Mouse (Mus musculus) midbrain, embryonic 10.5 days (tissue): ENCODE data around the gene Yipf2. TPM values are rescaled to one million over a fixed set of nuclear protein-coding genes. Genes with fewer than 3 reads are reported as not detected.

ENCODE experiments used
- DNase-seq: peaks from one replicate; pipeline ENCODE4 v3.0.0-alpha.2; 2017; ENCODE audit warnings: low spot score
- H3K27ac ChIP-seq: fragments of 300-500 bp; sonication (generic); replicated peaks from 2 replicates; pipeline ENCODE4 v1.5.1; 2016; ENCODE audit warnings: mild to moderate bottlenecking
- H3K27me3 ChIP-seq: fragments of 300-500 bp; sonication (generic); 2 replicates; pipeline ENCODE4 v1.6.1; 2016; ENCODE audit warnings: low read depth, mild to moderate bottlenecking; ENCODE audit not compliant: poor library complexity, severe bottlenecking
- H3K36me3 ChIP-seq: fragments of 300-500 bp; sonication (generic); 2 replicates; pipeline ENCODE4 v1.6.1; 2016; ENCODE audit warnings: mild to moderate bottlenecking, moderate library complexity
- H3K4me1 ChIP-seq: fragments of 300-500 bp; sonication (generic); 2 replicates; pipeline ENCODE4 v1.6.1; 2016
- H3K4me3 ChIP-seq: fragments of 300-500 bp; sonication (generic); 2 replicates; pipeline ENCODE4 v1.5.1; 2016; ENCODE audit warnings: mild to moderate bottlenecking, moderate library complexity
- H3K9me3 ChIP-seq: fragments of 300-500 bp; sonication (generic); replicated peaks from 2 replicates; pipeline ENCODE4 v1.6.1; 2016; ENCODE audit warnings: mild to moderate bottlenecking
- WGBS: fragments of 180-500 bp; shearing (Covaris S2); methylation state at CpG from one replicate; pipeline ENCODE4 v1.1.7; 2016; 5-methylcytosine and 5-hydroxymethylcytosine counted together
- polyA plus RNA-seq: library from polyadenylated mRNA; unstranded; fragments of >200 nt; fragmentation: Nextera tagmentation; extraction: Ambion mirVana; gene quantifications from 2 replicates; pipeline ENCODE4 v1.2.1, GENCODE M21; 2016

The Yipf2 gene
- polyA plus RNA-seq, result 20.4 and 21.6 TPM in 2 replicates

DNA sequence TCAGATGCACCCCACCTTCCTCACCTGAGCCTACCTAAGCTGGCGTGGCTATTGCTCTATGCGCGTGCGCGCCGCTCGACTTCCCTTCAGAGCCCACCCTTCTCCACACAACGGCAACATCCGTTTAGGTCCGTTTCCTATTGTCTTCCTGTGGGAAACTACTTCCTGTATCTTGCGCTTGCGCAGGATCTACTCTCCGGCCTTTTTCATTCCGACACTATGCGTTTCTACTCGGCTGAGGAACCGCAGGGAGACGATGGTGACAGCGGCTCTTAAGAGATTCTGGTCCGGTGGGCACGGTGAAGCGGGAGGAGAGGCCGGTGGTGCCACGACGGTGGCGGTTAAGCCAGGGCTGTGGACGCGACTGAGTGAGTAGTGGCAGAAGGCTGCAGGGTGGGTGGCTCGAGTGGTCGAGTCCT lies at the start of gene Yipf2, which contains the start of gene Timm29:
Gene Yipf2, minus strand, starts transcription at position 126 of the 419 bp plus-strand sequence.
Gene Timm29, plus strand, starts transcription at position 20 of the 419 bp plus-strand sequence.
- peak within 1 kb of the TSS; percentile 92 for H3K4me3 ChIP-seq
- no peaks in the 10 kb centered on the region for H3K9me3 ChIP-seq
- under 1% methylated on average over 30 of the region's 30 CpGs for WGBS
- H3K27me3 ChIP-seq, result no peaks in the 10 kb centered on the region
- H3K27ac ChIP-seq, result peak within 1 kb of the TSS; percentile 86
- peaks cover 37% of the 10 kb centered on the region for H3K4me1 ChIP-seq
- peak; percentile 91 for DNase-seq
- H3K36me3 ChIP-seq, result peaks cover 64% of the 10 kb centered on the region

DNA sequence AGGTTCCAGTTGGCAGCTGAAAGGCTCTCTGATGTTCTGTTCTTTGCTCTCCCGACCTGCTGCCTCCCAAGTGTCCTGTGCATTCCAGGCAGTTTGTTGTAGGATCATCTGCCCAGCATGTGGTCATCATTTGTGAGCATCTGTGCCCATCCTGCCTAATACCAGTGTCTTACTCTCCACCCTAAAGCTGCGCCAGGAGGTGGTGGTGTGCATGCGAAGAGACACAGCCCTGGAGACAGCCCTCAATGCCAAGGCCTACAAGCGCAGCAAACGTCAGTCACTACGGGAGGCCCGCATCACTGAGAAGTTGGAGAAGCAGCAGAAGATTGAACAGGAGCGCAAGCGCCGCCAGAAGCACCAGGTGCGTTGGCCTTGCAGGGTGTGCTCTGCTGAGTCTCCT lies 46.4 kb upstream of the Yipf2 start:
- no peak for DNase-seq
- Histone ChIP-seq H3K4me3 (no peak overlapping the region), H3K27ac (no peak overlapping the region), H3K27me3 (no peaks in the 10 kb centered on the region), H3K4me1 (no peaks in the 10 kb centered on the region), H3K36me3 (peaks cover 100% of the 10 kb centered on the region), H3K9me3 (no peaks in the 10 kb centered on the region)
- 97% methylated on average over 11 of the region's 11 CpGs for WGBS

GRCm38 (mm10) chr9:21635639-21636038 lies 43.0 kb upstream of the Yipf2 start:
- Histone ChIP-seq H3K27me3 (no peaks in the 10 kb centered on the region), H3K4me3 (no peak overlapping the region), H3K4me1 (no peaks in the 10 kb centered on the region), H3K36me3 (peaks cover 97% of the 10 kb centered on the region), H3K9me3 (no peaks in the 10 kb centered on the region), H3K27ac (no peak overlapping the region)
- no peak for DNase-seq
- 89% methylated on average over 7 of the region's 7 CpGs for WGBS

GRCm38 (mm10) chr9:21633106-21633505 lies 40.5 kb upstream of the Yipf2 start:
- H3K27ac ChIP-seq, result no peak overlapping the region
- H3K9me3 ChIP-seq, result no peaks in the 10 kb centered on the region
- H3K36me3 ChIP-seq, result peaks cover 84% of the 10 kb centered on the region
- H3K27me3 ChIP-seq, result no peaks in the 10 kb centered on the region
- 83% methylated on average over 3 of the region's 3 CpGs for WGBS
- DNase-seq, result no peak
- H3K4me3 ChIP-seq, result no peak overlapping the region
- no peaks in the 10 kb centered on the region for H3K4me1 ChIP-seq

- Histone ChIP-seq H3K27ac (no peak overlapping the region), H3K36me3 (peaks cover 72% of the 10 kb centered on the region), H3K4me3 (no peak overlapping the region), H3K27me3 (no peaks in the 10 kb centered on the region), H3K9me3 (no peaks in the 10 kb centered on the region), H3K4me1 (no peaks in the 10 kb centered on the region)
- peak; percentile 28 for DNase-seq
- 96% methylated on average over 3 of the region's 3 CpGs for WGBS
Measured at GRCm38 (mm10) chr9:21630673-21631072, 38.0 kb upstream of the Yipf2 start.

DNA sequence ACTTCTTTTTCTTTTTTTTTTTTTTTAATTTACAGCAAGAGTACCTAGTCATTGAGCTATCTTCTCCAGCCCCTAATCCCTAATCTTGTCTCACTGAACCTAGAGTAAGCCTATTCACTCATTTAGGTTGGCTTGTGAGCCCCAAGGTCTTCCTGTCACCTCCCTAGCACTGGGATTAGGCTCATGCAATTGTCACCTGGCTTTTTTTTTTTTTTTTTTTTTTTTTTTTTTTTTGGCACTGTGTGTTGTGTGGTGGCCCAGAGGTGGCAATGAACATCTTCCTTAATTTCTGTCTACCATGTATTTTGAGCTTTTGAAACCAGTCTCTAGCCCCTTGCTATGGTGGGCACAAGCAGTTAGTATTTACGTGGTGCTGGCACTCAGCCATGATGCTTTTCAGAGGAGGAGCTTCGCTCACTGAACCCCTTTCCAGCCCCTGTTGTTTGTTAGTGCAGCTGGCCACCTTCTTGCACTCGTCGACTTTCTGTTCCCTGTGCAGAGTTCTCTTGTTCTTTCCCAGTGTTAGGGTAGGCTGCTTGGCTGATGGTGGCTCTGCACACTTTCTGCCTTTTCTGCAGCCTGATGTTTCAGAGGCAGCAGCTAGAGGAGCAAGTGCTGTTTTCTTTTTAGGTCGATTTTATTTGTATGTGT lies 34.6 kb upstream of the Yipf2 start:
- H3K36me3 ChIP-seq, result peaks cover 54% of the 10 kb centered on the region
- no peaks in the 10 kb centered on the region for H3K9me3 ChIP-seq
- H3K4me1 ChIP-seq, result no peaks in the 10 kb centered on the region
- no peak for DNase-seq
- H3K4me3 ChIP-seq, result no peak overlapping the region
- no peaks in the 10 kb centered on the region for H3K27me3 ChIP-seq
- WGBS, result 90% methylated on average over 5 of the region's 5 CpGs
- no peak overlapping the region for H3K27ac ChIP-seq

DNA sequence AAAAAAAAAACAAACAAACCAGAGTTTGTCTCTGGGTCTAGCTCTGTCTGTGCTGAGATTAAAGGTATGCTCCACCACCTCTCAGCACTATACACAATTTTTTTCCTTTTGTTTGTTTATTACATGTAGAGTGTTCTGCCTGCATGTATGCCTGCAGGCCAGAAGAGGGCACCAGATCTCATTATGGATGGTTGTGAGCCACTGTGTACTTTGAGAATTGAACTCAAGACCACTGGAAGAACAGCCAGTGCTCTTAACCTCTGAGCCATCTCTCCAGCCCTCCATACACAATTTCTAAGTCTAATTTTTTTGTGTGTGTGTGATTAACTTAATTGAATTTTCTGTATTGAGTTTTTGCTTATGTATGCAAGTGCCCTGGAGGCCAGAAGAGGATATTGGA lies 33.9 kb upstream of the Yipf2 start:
- DNase-seq, result no peak
- H3K27me3 ChIP-seq, result no peaks in the 10 kb centered on the region
- H3K27ac ChIP-seq, result no peak overlapping the region
- H3K9me3 ChIP-seq, result no peaks in the 10 kb centered on the region
- no peaks in the 10 kb centered on the region for H3K4me1 ChIP-seq
- H3K4me3 ChIP-seq, result no peak overlapping the region
- peaks cover 56% of the 10 kb centered on the region for H3K36me3 ChIP-seq

DNA sequence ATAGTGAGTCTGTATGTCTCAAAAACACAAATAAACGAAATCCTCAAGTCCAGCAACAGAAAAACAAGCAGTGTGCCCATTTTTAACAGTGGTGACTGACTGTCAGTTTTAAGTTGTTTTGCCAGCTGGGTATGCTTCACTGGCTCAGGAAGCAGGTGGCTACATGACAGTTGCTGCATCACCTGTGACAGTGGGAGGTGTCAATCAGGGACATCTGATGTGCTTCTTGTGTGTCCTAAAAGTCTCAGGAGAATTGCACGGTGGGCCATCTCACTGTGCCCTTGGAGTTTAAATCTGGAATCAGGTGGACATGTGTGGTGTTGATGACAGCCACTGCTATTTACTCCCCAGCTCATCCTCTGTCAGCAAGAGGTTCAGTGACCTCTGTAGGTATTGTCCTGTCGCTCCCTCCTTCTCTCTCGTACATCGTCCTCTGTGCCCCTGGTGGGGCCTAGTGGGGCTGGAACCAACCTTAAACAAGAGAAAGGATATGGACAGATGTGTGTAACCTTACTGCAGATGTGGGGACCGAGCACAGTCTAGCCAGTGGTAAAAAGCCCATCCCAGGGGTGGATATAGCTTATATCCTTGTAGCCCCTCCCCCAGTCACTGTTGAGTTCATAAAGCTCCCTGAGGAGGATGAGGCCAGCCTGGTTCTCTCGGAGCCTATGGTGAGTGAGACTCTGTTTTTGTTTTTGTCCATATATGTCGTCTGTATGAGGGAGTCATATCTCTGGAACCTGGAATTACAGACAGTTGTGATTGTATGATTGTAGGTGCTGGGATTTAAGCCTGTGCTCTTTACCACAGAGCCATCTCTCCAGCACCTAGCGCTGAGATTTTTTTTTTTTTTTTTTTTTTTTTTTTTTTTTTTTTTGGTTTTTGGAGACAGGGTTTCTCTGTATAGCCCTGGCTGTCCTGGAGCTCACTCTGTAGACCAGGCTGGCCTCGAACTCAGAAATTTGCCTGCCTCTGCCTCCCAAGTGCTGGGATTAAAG lies 33.0 kb upstream of the Yipf2 start:
- peaks cover 55% of the 10 kb centered on the region for H3K36me3 ChIP-seq
- no peaks in the 10 kb centered on the region for H3K27me3 ChIP-seq
- no peak for DNase-seq
- no peaks in the 10 kb centered on the region for H3K9me3 ChIP-seq
- 92% methylated on average over 10 of the region's 10 CpGs for WGBS
- H3K27ac ChIP-seq, result no peak overlapping the region
- H3K4me1 ChIP-seq, result no peaks in the 10 kb centered on the region
- H3K4me3 ChIP-seq, result no peak overlapping the region

DNA sequence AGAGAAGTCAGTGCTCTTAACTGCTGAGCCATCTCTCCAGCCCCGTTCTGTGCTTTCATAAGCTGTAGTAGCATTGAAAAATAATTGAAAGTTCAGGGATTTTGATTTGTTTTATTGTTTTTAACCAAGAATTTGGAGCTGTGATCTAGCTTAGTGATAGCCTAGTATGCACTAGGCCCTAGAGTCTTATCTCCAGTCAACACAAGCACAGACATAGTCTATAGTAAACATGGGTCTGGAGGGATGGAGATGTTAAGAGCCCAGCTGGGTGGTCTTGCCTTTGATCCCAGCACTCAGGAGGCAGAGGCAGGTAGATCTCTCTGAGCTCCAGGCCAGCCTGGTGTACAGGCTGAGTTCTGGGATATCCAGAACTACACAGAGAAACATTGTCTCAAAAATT lies 30.0 kb upstream of the Yipf2 start:
- Histone ChIP-seq H3K9me3 (no peaks in the 10 kb centered on the region), H3K27ac (no peak overlapping the region), H3K36me3 (peaks cover 57% of the 10 kb centered on the region), H3K4me1 (peaks cover 11% of the 10 kb centered on the region), H3K4me3 (no peak overlapping the region), H3K27me3 (no peaks in the 10 kb centered on the region)
- 91% methylated on average over 1 of the region's 1 CpGs for WGBS
- DNase-seq, result no peak

DNA sequence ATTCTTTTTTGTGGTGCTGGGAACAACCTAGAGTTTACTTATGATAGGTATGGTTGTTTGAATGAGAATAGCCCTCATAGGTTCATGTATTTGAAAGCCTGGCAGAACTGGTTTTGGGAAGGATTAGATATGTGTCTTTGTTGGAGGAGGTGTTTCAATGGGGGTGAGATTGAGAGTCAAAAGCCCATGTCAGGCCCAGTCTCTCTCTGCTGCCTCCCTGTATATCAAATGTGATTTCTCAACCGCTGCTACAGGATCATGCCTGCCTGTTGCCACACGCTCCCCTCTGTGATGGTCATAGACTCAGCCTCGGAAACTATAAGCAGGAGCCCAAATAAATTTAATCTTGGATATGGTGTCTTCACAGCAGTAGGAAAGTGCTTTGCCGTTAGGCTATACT lies 27.6 kb upstream of the Yipf2 start:
- no peak for DNase-seq
- Histone ChIP-seq H3K9me3 (no peaks in the 10 kb centered on the region), H3K4me3 (no peak overlapping the region), H3K4me1 (peaks cover 18% of the 10 kb centered on the region), H3K27me3 (no peaks in the 10 kb centered on the region), H3K36me3 (peaks cover 46% of the 10 kb centered on the region), H3K27ac (no peak overlapping the region)
- 92% methylated on average over 4 of the region's 4 CpGs for WGBS

DNA sequence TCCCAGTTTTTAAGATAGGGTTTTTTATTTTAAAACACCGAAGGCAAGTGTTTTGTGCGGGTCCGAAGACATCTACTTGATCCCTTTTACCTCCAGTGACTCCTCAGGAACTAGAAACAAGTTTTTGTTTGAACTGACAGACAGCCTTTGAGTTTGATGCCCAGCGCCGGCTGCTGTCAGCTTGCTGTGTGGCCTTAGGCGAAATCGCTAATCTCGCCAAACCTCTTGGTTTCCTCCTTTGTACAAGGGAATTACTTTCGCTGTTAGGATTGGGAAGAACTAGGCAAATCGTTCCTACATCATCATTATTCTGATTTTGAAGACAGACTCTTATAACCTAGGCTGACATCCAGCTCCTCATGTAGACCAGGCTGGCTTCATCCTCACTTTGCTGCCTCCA lies 24.4 kb upstream of the Yipf2 start:
- Histone ChIP-seq H3K27ac (peak overlapping the region; percentile 99), H3K4me3 (peak overlapping the region; percentile 79), H3K4me1 (peaks cover 23% of the 10 kb centered on the region), H3K27me3 (no peaks in the 10 kb centered on the region), H3K36me3 (peaks cover 31% of the 10 kb centered on the region), H3K9me3 (no peaks in the 10 kb centered on the region)
- DNase-seq, result peak; percentile 45
- 11% methylated on average over 10 of the region's 10 CpGs for WGBS

DNA sequence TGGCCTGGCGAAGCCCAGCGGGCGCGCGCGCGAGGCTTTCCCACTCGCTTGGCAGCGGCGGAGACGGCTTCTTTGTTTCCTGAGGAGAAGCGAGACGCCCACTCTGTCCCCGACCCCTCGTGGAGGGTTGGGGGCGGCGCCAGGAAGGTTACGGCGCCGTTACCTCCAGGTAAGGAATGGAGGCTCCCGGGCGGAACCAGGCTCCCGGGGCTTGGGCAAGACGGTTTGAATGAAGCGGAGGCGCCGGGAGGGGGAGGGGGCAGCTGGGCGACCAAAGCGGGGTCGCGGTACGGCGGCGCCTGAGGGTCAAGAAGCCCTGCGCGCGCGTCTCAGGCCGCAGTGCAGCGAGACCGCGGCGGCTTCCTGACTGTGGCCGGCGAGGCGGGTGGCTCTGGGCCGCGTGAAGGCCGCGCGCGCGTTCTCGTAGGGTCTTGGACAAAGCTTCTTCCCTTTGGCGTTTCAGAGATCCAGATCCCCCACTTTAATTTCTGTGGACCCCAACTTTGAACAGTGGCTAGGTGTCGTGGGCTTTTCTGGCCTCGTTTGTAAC lies 23.7 kb upstream of the Yipf2 start:
- H3K4me3 ChIP-seq, result peak overlapping the region; percentile 79
- peak overlapping the region; percentile 99 for H3K27ac ChIP-seq
- WGBS, result under 1% methylated on average over 57 of the region's 57 CpGs
- DNase-seq, result peak; percentile 93
- H3K36me3 ChIP-seq, result peaks cover 24% of the 10 kb centered on the region
- no peaks in the 10 kb centered on the region for H3K27me3 ChIP-seq
- H3K9me3 ChIP-seq, result no peaks in the 10 kb centered on the region
- peaks cover 23% of the 10 kb centered on the region for H3K4me1 ChIP-seq
